Mouse (Mus musculus): ENCODE measurements around the gene Fanca.
"Not testable (repeated sequence)": the region's sequence is repeated elsewhere in the genome, so short reads cannot be mapped to it uniquely, and the experiment has no call there.

Gene Fanca

GRCm38 (mm10) chr8:123239398-123239797, 79.0 kb downstream of the Fanca start:
- peaks cover 3% of the 10 kb centered on the region; the same call in 1 of the 2 replicates for H3K36me3 ChIP-seq (ENCODE audit: control insufficient read depth, insufficient read depth, low read length, poor library complexity, severe bottlenecking)
- no peak for DNase-seq (ENCODE audit: low read depth, low spot score)
- no peaks in the 10 kb centered on the region for H3K27me3 ChIP-seq (ENCODE audit: control insufficient read depth, insufficient read depth, low read length, poor library complexity, severe bottlenecking)

GRCm38 (mm10) chr8:123235520-123236497, 82.6 kb downstream of the Fanca start, which contains the start of gene Spata2l:
Gene Spata2l (minus strand): TSS chr8:123236233.
- Histone ChIP-seq H3K27me3 (ENCODE audit: control insufficient read depth, insufficient read depth, low read length, poor library complexity, severe bottlenecking) (no peaks in the 10 kb centered on the region), H3K36me3 (ENCODE audit: control insufficient read depth, insufficient read depth, low read length, poor library complexity, severe bottlenecking) (no peaks in the 10 kb centered on the region)
- peak; percentile 93 for DNase-seq (ENCODE audit: low read depth, low spot score)

DNA sequence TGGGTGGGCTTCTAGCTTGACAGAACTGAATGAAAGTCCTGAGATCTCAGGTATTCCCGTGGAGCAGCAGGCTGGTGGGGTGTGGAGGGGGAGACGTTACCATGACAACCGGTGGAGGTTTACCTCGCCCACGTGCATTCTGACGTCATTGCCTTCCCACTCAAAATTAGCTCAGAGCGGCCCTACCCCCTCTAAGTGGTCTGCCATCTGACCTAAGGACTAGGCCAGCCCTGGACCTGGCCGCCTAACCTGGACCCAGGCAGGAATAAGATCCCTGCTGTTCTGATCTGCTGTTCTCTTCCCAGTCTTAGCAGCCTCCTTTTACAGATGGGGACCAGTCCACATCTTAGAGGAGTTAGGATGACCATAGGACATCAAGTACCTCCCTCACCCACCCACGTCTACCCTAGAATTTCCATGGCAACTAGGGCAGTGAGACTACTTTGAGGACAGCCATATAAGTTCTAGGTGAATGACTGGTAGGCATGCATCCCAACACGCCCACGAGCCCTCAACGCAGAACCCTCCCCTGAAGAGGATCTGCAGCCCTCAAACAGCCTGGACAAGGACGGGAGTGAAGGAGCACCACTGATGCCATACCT, 83.4 kb downstream of the Fanca start:
- H3K36me3 ChIP-seq (ENCODE audit: control insufficient read depth, insufficient read depth, low read length, poor library complexity, severe bottlenecking): no peaks in the 10 kb centered on the region
- DNase-seq (ENCODE audit: low read depth, low spot score): peak; percentile 54
- no peaks in the 10 kb centered on the region for H3K27me3 ChIP-seq (ENCODE audit: control insufficient read depth, insufficient read depth, low read length, poor library complexity, severe bottlenecking)

DNA sequence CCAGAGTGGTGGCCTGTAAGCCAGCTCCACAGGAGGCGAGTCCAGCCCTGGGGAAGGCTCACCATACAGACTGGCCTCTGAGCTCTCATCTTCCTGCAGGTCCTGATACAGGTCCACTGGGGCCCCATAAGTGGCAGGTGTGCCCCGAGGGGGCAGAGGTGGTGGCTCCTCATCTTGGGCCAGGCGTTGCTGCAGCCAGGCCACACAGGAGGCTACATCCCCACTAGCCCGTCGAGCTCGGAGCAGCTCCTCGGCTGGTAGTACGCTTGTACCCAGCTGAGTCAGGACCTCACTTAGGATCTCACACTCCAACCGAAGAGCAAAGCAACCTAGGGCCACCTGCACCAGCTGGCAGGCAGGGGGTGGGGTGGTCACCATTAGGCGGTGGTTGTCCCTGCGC, 84.6 kb downstream of the Fanca start:
- H3K36me3 ChIP-seq (ENCODE audit: control insufficient read depth, insufficient read depth, low read length, poor library complexity, severe bottlenecking): no peaks in the 10 kb centered on the region
- DNase-seq (ENCODE audit: low read depth, low spot score): no peak
- no peaks in the 10 kb centered on the region for H3K27me3 ChIP-seq (ENCODE audit: control insufficient read depth, insufficient read depth, low read length, poor library complexity, severe bottlenecking)

GRCm38 (mm10) chr8:123233300-123233699, 85.1 kb downstream of the Fanca start:
- Histone ChIP-seq H3K27me3 (ENCODE audit: control insufficient read depth, insufficient read depth, low read length, poor library complexity, severe bottlenecking) (no peaks in the 10 kb centered on the region), H3K36me3 (ENCODE audit: control insufficient read depth, insufficient read depth, low read length, poor library complexity, severe bottlenecking) (no peaks in the 10 kb centered on the region)
- DNase-seq (ENCODE audit: low read depth, low spot score): no peak

DNA sequence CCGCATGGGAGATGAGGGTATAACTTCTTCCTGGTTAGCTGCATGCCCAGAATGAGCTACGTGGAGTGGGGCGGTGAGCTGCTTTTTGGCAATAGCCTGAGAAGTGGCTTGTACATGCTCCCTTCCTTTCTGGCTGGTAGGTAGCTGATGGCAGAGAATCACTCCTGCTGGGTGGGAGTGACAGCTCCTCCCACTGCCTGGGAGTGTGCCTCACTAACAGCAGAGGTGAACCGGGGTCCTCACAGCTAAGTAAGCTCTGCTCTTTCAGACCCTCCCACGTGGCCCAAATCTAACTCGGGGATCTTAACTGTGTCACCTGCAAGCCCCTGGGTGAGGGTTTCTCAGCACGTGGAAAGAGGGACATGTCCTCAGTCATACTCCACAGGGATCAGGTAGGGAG, 85.8 kb downstream of the Fanca start:
- Histone ChIP-seq H3K36me3 (ENCODE audit: control insufficient read depth, insufficient read depth, low read length, poor library complexity, severe bottlenecking) (no peaks in the 10 kb centered on the region; the same call in 1 of the 2 replicates), H3K27me3 (ENCODE audit: control insufficient read depth, insufficient read depth, low read length, poor library complexity, severe bottlenecking) (no peaks in the 10 kb centered on the region)
- DNase-seq (ENCODE audit: low read depth, low spot score): no peak

GRCm38 (mm10) chr8:123231742-123232141, 86.6 kb downstream of the Fanca start:
- no peak for DNase-seq (ENCODE audit: low read depth, low spot score)
- H3K27me3 ChIP-seq (ENCODE audit: control insufficient read depth, insufficient read depth, low read length, poor library complexity, severe bottlenecking): no peaks in the 10 kb centered on the region
- H3K36me3 ChIP-seq (ENCODE audit: control insufficient read depth, insufficient read depth, low read length, poor library complexity, severe bottlenecking): no peaks in the 10 kb centered on the region; the same call in 1 of the 2 replicates

- not testable (repeated sequence) for H3K27me3 ChIP-seq (ENCODE audit: control insufficient read depth, insufficient read depth, low read length, poor library complexity, severe bottlenecking); DNase-seq (ENCODE audit: low read depth, low spot score); H3K36me3 ChIP-seq (ENCODE audit: control insufficient read depth, insufficient read depth, low read length, poor library complexity, severe bottlenecking)
Measured at GRCm38 (mm10) chr8:123230326-123230725, 88.0 kb downstream of the Fanca start.

DNA sequence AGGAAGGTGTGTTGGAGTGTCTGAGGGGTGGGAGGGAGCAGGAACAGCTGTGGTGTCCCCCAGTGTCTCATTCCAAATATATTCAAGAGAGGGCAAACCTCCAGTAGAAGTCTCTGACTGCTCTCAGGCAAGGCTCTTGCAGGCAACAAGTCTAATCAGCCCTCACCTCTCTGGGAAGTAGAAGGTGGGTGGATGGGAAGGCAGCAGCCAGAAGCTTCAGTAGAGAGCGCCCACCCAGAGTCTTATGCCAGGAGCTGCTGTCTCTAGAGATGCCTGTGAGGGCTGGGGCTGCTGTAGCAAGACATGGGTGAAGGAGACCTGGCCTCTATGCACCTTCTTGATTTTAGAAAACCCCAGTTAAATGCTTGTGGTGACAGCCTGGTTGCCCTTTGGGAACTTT, 90.0 kb downstream of the Fanca start:
- Histone ChIP-seq H3K36me3 (ENCODE audit: control insufficient read depth, insufficient read depth, low read length, poor library complexity, severe bottlenecking) (no peaks in the 10 kb centered on the region; the same call in 1 of the 2 replicates), H3K27me3 (ENCODE audit: control insufficient read depth, insufficient read depth, low read length, poor library complexity, severe bottlenecking) (no peaks in the 10 kb centered on the region)
- no peak for DNase-seq (ENCODE audit: low read depth, low spot score)

- Histone ChIP-seq H3K36me3 (ENCODE audit: control insufficient read depth, insufficient read depth, low read length, poor library complexity, severe bottlenecking) (no peaks in the 10 kb centered on the region; the same call in 1 of the 2 replicates), H3K27me3 (ENCODE audit: control insufficient read depth, insufficient read depth, low read length, poor library complexity, severe bottlenecking) (no peaks in the 10 kb centered on the region)
- DNase-seq (ENCODE audit: low read depth, low spot score): peak; percentile 92
Measured at GRCm38 (mm10) chr8:123224278-123225266, 93.8 kb downstream of the Fanca start, which contains the start of gene Cdk10. Gene Cdk10 (plus strand): TSS chr8:123224842.

GRCm38 (mm10) chr8:123220917-123221316, 97.5 kb downstream of the Fanca start:
- no peaks in the 10 kb centered on the region for H3K27me3 ChIP-seq (ENCODE audit: control insufficient read depth, insufficient read depth, low read length, poor library complexity, severe bottlenecking)
- H3K36me3 ChIP-seq (ENCODE audit: control insufficient read depth, insufficient read depth, low read length, poor library complexity, severe bottlenecking): no peaks in the 10 kb centered on the region
- no peak for DNase-seq (ENCODE audit: low read depth, low spot score)
